Mouse (Mus musculus) c-Kit-positive CD71-negative TER-119-negative erythroid progenitor cells, embryonic 14.5 days (primary cell): ENCODE measurements at regions not wholly inside any gene's neighbourhood (a gene's known extent, or its start where the extent isn't known, plus 50 kb on each side); places are given as distances from the start of the nearest gene placed in this dataset.

Experiments
- DNase-seq: peaks from one replicate; pipeline ENCODE4 v3.0.0-alpha.2; 2013; ENCODE audit warnings: low read depth

DNA sequence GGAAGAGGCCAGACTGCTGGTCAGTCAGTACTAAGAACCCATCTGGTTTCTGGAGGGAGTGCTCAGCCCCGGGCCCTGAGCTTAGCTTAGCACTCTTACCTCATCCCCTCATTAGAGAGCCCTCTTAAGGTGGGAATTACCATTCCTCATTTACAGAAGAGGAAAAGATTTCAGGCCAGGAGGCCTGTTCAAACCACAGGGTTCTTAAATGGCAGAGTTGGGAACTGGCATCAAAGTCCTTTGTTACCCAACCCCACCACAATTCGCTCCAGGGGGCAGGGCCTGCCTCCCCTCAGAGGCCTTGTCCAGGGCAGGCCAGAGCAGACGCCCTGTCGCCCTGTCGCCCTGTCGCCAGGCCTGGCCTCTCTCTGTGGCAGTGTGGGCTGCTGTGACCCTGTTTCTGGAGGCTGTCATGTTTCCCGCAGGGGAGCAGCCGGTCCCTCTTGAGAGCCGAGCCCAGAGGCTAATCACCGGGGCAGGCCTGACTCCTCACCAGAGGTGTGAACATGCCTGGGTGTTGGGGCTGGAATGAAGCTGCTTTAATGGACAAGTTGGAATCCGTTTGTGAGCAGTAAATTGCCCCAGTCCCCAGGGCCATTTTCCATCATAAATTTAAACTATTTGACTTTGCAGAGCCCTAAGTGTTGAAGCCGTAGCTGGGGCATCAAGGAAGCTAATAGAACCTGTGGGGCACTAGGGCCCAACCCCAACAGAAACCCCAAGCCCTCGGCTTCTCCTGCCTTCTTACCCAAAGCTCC is 116.9 kb upstream of the Haao start:
- no peak for DNase-seq

DNA sequence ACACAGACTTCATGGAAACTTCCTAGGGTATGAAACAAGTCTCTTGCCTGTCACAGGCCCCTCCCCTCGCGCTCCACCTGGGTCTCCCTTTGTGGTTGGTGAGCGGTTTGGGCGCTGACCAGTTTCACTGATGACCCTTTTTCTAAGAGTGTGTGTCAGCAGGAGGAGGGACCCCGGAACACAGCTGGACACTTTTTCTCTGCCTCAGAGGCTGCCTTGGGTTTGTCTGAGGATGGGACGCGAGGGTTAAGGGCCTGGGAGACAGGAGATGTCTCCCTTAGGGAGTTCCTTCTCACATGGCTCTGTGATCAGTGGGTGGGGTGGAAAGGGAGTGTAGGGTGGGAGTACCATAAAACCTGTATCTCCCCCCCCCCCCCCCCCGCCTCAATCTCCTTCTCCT is 115.8 kb upstream of the Haao start:
- no peak for DNase-seq

DNA sequence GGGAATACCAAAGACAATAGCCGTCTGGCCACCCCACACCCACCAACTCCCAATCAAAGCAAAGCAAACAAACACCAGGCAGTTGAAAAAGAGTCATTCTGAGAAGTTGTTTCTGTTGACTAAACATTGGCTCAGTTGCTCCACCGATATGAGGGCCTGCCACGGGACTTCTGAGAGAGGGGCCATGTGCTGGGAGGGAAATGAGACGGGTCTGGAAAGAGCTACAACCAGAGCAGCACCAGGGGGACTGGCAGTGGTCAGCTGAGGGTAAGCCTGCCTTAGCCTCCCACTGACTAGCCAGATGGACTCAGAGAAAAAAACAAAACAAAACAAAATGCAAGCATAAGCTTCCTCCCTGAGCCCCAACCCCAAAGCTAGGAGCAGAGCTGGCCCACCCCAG is 115.1 kb upstream of the Haao start:
- DNase-seq, result no peak

DNA sequence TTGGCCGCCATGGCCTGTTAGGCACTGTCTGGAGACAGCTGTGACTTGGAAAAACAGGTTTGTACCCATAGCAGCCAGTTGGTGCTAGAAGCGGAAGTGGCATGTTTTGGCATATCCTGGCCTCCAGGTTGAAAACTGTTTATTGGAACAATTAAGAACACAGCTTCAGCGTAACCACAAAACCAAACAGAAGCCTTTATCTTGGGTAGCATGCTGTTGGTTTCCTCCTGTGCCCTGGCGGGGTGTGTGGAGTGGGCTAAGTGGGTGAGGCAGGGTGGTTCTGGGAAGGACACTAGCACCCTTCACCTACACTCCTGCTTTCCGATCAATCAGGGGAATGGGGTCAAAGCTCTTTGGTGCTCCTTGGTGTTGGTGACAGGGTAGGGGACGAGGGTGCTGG is 114.4 kb upstream of the Haao start:
- no peak for DNase-seq

DNA sequence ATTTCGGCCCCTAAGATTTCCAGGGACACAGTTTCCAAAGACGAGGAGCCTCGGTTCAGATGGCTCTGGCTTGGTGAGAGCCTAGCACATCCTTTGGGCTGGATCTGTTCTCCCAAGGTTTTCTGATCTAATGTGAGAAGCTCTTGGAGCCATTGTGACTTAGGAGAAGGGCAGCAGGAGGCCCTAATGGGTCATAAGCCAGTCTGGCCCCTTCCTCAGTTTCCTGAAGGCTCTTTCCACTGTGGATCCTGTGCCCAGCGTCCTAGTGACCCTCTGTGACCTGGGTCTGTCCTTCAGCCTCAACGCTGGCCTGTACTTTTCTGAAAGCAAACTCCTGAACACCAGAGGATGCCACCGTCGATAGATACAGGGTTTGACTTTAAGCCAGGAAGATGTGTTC is 113.1 kb upstream of the Haao start:
- no peak for DNase-seq

DNA sequence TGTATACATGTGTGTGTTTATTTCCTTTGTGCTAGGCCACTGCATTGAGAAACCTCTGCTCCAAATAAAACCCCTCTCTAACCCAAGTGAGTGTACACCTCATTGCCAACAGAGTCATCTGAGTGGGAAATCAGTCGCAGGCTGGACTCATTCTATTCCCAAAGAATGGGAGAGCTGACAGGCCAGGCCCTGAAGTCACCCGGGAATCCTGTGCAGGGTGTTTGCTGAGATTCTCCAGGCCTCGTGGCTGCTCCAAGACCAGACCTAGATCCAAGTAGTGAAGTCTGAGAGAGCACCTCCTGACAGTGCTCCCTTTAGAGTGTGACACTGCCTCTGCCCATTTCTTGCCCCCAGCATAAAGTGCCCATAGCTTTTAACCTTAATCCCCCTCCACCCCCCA is 112.4 kb upstream of the Haao start:
- no peak for DNase-seq

DNA sequence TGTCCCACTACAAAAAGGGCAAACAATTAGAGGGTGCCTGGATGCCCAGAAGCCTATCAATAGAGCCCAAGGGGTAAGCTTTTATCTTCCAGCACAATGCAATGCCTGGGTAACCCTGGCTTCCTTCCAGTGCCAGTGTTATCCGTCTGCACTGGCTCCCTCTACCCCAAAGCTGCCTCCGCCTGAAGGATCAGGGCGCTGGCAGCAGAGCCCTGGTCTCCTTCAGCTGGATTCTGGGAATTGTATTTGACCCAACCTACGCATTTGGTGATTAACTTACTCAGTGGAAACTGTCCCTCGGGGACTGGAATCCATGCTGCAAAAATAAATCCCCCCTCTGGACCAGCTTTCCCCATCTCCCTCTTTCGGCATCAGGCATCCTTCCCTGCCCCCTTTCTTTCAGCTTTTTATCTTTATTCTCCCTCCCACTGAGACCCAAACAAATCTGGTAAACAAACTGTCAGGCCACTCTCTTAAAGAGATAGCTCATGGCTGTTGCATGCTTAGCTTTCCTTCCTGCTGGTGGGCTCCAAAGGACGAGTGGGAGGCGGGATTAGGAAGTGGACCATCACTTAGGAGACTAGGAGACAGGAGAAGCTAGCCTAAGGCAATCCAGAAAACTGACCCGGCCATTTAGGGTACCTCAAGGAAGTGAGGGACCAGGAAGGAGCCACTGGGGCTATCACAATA is 111.5 kb upstream of the Haao start:
- no peak for DNase-seq

DNA sequence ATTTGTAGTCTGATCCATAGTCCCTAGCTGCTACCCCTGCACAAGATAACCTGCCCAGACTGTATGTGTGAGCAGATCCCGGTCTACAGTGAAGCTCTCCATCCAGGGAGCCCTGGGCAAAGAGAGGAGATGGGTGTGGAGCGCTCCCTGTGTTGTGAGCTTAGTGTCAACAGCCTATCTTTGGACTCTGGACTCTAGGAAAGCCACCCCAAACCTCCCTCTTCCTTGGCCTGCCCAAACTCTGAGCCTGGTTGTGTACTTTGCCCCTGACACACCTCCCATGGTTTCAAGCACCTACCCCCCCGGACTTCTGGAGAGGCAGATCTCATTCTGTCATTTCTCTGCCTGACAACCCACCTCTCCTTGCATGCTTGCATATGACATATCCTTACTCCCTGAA is 110.9 kb upstream of the Haao start:
- DNase-seq, result no peak

DNA sequence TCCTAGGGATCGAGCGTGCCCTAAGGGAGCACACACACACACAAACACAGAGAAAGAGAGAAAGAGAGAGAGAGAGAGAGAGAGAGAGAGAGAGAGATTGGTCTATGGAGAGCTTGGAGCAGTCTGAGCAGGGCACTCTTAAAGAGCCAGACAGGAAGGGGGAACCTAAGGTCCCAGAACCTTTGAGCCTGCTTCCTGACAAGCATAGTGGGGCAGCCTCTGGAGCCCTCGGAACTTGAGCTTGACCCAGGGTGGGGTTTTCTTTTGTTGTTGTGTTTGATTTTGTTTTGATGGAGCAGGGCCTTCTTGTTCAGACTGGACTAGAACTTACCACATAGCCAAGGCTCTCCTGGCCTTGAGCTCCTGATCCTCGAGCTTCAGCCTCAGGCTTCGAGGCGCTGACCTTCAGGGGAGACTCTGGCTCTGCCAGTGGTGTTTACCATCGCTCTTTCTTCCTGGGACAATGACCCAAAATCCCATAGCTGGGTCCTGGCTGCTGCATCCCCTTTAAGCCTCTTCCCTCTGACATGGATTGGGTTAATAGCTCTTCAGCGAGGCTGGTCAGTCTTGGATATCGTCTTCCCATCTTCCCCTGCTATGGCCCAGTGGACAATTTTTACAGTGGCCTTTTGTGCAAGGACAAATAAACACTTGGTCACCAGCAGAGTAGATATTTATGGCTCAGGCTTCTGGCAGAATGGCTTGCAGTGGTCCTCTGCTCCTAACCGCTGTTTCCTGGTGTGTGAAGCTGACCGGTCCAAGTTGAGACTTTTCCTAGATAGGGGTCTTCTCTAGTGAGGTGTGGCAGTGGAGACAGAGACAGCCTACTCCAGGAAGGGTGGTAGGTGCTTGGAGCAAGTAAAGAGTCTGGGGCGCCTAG is 110.1 kb upstream of the Haao start:
- no peak for DNase-seq

DNA sequence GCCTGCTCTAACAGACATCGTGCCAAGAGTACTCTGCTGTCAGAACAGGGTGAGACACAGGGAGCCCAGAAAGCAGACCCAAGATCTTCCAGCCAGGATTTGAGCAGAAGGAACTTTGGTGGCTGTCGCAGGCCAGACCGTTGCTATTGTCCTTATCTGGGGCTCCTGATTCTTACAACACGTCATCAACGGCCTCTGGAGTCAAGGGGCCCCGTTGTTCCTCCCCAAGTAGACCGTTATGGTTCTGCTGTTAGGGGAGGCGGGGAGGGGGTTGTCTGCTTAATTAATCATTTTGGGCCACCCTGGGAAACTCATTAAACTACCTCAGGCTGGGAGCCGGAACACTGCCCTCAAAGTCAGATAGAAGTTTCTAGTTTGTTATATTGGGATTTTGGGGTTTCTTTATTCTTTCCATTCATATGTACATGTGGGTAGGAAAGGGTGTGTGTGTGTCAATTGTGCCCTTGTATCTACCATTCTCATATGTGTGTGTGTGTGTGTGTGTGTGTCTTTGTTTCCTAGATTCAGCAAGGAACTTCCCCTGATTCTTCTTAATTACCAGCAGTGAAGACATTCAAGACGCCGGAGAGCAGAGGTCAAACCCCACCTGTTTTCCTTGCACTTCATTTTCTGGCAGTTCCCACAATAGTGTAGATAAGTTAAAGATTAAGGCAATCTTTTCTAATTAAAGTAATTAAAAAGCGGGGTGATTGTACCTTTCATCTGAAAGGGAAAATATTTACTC is 109.2 kb upstream of the Haao start:
- DNase-seq, result peak; percentile 56

DNA sequence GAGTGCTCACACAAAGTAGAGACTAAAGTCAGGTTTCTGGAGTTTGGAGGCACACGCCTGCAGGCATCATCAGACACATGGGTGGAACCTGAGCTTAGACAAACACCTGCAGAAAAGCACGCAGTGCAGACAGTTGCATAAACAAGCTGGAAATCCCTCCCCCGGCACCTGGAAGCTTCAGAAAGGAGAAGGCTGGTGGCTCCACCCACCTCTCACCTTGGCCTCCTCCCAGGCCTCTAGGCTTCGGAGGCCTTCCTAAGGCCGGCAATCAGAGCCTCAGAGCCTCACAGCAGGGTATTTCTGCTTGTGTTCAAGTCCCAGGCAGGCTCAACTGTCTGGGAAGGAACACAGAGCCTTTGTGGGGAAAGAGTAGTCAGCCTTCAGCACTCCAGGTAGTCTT is 108.2 kb upstream of the Haao start:
- DNase-seq, result no peak

DNA sequence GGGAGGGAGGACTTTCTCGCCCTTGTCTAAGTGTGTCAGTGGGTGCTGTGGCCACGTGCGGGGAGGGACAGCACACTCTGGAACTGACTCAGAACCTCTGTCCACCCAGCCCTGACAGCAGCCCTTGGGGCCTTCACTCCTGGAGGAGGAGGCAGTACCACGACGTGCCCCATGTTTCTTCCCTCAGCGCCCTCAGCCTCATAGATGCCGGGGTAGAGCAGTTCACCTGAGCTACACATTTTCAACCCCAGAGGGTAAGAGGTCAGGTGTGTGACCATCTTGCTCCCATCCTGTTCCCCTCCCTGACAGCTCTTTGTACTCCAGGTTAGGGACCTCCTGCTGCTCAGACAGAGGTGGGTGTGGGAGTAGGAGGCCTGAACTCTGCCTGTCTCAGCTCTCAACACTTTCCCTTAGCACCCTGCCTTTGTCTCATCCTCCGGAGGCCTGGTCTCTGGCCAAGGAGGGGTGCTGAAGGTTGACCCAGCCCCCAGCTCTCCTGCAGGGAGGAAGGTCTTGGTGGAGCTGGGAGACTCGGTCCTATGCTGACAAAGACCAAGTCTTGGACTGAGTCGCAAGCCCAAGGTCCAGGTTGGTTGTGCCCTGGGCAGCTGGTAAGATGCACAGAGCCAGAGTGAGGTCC is 107.4 kb upstream of the Haao start:
- no peak for DNase-seq

DNA sequence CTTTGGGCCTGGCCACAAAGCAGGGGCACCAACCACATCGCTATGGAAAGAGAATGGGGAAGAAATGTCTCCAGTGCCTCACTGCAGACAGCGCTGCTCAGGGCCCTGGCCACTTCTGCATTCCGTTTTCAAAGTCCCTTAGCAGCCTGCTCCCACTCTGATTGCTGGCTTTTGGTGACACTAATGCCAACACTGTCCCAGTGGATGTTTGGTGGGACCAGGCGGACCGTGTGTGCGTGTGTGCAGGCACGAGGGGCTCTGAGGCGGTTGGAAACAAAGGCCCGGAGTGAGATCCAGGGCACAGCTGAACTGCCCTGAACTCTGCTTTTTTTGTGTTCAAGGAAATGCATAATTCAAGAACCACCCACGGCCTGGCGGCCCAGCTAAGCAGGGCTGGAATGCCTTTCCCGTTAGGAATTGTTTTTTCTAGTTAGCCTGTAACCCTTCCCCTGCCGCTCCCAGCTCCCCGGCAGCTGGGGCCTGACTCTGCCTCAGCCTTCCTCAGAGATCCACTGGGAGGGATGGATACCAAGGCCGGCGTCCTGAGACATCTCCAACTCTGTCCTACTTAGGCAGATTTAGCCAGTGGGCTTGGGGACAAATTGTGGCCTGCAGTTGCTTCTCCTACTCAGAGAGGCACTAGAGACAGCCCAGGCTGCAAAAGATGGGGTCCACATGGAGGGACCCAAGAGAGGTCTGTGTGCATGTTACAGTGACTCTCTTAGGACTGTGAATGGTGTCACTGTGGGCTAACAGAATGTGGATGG is 106.7 kb upstream of the Haao start:
- DNase-seq, result no peak

DNA sequence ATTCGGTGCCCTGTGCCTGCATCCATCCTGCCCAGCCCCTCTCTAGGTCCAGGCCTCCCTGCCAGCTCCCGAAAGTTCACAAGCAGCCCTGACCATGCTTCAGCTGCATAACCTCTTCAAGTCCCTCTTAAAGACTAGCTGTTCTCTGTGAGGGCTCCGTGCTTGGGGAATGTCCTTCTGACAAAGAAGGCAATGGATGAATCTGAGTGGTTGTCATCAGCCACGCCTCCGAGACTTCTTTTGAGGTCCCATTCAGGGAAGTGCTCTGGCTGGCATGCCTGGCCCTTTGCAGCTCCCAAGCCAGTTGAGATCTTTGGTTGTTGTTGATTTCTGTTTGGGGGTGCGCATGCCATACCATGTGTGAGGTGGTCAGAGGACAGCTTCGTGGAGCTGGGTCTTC is 105.9 kb upstream of the Haao start:
- no peak for DNase-seq

DNA sequence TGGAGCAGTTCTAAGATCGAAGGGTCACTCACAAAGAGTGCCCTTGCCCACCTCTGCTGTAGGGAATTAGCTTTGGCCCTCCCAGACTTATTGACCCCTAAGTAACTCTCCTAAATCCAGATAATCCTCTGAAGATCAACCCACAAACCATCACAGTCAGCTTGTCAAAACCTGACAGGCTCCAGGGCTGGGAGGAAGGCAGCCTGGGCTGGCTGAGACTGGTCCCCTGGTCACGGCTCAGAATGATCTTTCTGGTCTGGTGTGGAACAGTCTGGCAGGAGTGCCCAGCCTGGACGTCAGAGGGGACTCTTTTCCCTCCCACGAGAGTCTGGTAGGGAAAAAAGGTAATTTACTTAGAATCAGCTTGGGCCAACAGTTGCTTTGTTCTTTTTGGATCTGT is 99.0 kb upstream of the Haao start:
- no peak for DNase-seq

DNA sequence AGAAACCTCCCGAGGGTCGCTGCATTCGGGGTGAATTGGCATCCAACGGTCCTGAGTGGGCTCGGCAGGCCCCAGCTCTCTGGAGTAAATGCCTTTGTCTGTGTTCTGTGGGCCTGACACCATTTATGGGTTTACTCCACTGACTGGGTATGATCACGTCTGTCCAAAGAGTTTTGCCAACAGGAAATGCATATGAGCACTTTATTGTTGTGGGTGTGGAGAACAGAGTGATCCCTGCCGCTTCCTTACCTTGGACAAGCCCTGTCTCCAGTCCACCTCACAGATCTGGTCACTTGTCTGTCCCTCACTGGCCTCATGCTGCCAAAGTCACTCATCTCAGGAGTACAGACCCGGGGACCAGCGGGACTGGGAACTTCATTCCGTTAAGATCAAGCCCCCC is 91.6 kb upstream of the Haao start:
- DNase-seq, result no peak

DNA sequence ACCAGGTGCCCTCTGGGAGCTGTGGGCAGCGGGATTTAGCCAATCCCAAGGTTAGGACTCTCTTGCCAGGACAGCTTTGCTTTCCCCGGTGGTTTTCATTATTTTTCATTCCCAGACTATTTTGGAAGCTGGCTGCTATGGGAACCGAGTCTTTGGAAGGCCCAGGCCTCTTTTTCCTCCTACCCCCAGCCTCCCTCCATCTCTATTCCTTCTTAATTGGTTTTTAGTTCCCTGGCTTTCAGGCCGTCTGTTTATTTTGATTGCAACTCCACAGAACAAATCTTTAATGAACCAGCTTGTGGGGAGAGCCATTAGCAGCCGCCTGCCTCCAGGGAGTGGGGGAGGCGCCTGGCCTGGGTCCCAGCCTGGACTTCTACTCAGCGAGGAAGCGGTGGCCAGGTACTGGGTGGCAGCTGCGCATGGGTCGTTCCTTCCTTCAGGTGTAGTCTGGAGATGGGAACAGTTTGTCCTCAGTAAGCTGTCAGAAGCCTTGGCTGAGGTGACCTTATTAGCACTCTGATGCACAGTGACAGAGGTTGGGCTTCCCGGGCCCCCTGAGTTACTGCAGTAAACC is 91.0 kb upstream of the Haao start:
- no peak for DNase-seq

DNA sequence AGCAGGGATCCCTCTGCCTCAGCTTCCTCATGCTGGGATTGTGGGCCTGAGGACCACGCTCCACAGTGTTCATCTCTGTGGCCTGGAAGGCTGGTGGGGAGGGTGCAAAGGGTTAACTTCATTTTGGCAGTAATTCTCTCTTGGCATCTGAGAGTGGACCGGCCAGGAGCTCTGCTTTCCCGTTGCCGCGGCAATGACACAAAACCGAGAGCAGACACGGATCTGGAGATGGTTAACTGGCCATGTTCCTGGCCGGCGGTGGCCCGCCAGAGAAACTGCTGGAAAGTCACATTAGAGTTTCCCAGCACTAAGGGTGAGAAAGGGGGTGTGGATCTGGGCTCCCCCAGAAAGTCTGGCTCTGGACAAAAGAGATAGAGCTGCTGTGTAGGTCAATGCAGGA is 89.8 kb upstream of the Haao start:
- DNase-seq, result no peak

DNA sequence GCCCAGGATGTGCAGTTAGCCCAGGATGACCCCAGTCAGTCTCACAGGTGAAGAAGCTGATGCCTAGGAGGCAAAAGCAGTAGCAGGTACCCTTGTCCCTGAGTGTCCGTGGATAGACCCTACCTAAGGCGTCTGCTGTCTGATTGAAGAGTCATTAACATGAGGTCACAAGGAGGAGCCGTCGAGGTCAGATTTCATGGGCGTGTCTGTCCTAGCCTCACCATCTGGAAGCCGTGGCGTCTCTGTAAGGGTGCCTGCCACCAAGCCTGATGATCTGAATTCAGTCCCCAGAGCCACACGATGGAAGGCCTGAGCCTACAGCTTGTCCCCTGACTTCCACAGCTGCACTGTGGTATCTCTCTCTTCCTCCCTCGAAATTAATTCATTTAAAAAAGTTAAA is 88.9 kb upstream of the Haao start:
- no peak for DNase-seq

DNA sequence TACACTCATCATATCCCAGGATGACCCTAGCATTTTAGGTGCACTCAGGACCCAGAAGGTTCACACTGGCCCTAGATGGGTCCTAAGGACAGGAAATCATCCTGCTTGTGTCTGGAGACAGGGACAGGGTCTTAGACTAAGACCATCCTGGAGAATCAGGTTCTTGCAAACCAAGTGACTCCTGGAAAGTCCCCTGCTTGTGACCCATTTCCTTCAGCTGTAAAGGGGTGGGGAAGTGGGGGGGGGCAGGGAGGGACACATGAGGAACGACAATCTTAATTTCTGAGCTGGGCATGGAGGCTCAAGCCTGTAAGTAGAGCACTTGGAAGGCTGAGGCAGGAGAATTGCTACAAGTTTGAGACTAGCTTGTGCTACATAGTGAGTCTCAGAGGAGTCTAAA is 88.2 kb upstream of the Haao start:
- no peak for DNase-seq

DNA sequence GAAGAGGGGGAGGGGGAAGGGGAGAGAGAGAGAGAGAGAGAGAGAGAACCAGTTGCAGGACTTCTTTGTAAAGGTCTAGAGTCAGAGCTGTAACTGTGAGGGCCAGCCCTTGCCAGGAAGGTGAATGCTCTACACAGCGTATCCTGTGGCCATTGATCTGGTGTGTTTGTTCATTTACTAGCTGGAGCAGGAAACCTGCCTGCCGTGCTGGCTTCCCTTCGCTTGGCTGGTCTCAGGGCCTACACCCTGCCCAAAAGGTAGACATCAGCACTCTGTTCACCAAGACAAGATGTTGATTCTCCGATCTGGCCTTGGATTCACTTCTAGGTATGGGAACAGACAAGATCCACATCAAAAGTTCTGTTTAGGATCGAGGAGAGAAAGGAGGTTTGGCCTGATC is 87.5 kb upstream of the Haao start:
- no peak for DNase-seq
